Mouse (Mus musculus): ENCODE measurements around the gene Rpl13.

Gene Rpl13

DNA sequence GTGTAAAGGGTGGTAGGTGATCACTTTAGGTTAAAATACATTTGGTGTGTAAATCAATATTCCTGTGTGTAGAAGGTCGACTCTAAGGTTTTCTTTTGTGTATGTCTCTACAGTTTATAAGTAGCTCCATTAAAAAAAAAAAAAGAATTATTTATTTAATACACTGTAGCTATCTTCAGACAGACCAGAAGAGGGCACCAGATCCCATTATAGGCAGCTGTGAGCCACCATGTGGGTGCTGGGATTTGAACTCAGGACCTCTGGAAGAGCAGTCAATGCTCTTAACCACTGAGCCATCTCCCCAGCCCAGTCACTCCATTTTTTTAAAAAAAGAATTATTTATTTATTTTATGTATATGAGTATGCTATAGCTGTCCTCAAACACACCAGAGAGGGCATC, 5.9 kb downstream of the Rpl13 start:
- no peak for DNase-seq (ENCODE audit: low spot score)

DNA sequence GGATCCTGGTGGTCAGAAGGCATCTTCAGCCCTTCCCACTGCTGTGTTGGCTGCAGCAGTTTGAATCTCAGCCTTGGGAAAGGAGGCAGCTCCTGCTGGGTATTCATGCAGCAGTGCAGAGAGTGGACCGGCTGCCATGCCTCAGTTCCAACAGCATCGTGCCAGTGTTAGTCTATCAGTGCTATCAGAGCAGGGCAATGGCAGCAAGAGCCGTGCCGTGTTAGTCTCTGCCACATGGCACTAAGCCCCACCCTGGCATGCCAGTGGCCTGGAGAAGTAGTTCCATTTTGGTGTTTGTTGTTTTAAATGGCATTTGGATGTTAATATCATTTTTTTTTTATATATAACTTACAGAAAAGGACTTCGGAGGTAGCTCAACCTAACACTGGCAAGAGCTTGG, 6.8 kb downstream of the Rpl13 start:
- no peak for DNase-seq (ENCODE audit: low spot score)

DNA sequence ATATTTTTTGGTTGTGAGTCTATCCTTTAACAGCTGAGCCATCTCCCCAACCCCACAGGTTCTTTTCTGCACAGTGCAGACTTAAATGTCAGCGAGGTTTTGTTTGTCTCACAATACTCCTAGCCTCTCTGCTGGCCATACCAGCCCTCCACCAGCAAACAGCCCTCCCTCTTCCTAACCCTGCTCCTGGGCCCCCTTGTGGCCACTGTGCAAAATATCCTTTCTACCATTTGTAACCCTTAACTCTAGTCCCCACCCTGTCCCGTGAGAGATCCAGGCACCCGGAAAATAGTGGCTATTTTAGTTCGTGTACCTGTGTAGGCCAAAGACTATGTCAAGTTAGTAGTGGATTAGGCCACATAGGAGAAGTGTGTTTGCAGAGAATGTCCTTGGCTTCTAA, 8.5 kb downstream of the Rpl13 start:
- peak; percentile 47 for DNase-seq (ENCODE audit: low spot score)

DNA sequence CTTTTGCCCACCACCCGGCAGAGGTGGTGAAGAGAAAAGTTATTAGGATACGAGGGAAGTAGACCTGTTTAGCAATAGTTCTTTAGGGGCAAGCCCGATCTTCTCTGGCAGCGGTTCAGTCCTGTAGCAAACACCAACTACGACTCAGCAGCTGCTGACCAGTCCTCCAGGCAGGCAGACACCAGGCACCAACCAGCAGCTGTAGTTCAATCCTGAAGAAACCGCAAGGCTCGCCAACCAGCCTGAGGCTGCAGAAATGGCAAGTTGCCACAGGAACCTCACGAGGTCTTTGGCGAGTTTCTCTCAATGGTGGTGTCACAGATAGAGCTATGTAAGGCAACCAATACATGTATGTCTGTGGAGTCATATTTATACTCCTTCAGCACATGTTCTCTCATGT, 10.7 kb downstream of the Rpl13 start:
- peak; percentile 38 for DNase-seq (ENCODE audit: low spot score)

DNA sequence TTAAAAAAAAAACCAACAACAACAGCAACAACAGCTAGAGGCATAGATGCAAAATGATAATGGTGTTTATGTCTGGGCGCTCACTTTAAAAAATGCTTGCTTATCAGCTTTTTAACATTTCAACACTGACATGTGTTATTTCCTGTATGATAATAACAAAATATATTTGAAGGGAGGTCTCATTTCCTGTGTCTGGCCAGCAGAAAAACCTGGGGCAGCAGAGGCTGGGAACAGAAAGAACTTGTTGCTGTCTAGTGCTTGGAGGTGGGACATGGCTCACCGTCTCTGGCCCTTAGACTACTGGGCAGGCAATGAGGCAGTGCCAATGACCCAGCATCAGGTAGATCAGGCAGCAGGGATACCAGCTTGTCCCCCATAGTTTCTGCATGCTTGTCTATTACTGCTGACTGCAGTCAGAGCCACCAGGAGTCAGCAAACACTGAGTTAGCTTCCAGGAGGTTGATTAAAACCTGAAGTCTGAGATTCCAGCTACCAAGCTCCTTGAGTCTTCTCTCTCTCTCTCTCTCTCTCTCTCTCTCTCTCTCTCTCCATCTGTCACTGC, 11.8 kb downstream of the Rpl13 start:
- peak; percentile 33 for DNase-seq (ENCODE audit: low spot score)

DNA sequence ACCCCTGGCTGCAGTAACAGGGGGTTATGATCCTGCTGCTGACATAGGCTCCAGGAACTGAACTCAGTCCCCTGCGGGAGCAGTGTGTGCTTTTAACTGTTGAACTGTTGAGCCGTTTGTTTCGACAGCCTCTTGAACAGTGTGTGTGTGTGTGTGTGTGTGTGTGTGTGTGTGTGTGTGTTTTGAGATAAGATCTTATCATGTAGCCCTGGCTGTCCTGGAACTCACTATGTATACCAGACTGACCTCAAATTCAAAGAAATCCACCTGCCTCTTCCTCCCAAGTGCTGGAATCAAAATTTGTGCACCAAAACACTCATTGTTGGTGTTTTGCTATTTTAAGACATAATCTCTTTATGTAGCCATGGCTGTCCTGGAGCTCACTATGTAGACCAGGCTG, 12.5 kb downstream of the Rpl13 start:
- no peak for DNase-seq (ENCODE audit: low spot score)

DNA sequence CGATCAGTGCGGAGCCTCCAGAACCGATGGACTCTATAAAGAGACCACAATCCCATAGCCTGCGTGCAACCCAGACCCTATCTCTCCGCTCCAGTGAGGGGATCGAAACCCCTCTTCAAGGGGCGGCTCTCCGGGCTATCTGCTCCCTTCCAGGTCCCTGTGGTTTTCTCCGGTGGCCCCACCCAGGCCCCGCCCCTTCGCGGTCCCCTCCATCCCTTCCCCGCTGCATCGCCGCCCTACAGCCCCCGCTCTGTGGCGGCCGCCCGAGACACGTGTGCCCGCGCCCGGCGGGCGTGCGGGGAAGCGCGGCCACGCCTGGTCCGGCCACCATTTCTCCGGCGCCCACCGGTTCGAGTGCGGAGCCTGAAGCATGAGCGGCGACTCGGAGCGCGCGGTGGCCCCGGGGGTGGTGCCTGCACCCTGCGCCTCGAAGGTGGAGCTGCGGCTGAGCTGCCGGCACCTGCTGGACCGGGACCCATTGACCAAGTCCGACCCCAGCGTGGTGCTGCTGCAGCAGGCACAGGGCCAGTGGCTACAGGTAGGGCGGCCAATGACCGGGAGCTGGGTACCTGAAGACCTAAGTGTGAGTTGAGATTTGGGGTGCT, 15.1 kb downstream of the Rpl13 start, which contains the start of gene Cpne7:
TSS of gene Cpne7 (plus strand) at position 248 of the 605 bp plus-strand sequence.
- DNase-seq (ENCODE audit: low spot score): no peak

DNA sequence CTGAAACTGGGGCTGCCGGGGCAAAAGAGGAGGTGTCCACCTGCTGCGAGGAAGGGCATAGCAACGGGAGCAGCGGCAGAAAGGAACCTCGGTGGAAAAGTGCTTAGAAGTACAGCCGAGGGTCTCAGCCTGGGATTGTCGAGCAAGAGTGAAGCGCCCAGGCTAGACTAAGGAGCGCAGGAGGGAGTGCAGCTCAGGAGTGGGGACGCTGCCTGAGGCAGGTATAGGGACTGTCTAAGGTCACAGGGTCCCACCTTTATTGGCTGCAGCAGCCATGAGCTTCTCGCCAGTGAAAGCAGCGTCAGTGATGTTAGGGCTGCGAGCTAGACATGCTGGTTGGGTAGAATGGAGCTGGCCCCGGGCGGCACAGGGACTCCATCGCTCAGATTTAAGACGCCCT, 15.6 kb downstream of the Rpl13 start:
- DNase-seq (ENCODE audit: low spot score): no peak

DNA sequence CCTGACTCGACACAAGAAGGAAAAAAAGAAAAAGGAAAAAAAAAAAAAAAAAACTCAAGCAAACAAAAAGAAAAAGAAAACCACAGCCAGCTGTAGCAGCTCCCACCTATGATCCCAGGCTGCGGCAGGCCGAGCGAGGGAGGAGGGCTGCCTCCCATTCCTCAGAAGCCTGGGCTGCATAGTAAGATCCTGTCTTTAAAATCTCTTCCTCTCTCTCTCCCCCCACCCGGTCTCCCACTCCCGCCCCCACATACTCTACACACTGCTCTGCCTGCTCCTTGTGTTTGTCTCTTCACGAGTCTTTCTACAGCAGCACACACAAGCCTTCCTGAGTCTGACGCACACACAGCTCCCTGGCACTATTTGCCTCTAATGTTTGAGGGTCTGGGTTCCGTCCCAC, 19.9 kb downstream of the Rpl13 start:
- no peak for DNase-seq (ENCODE audit: low spot score)

DNA sequence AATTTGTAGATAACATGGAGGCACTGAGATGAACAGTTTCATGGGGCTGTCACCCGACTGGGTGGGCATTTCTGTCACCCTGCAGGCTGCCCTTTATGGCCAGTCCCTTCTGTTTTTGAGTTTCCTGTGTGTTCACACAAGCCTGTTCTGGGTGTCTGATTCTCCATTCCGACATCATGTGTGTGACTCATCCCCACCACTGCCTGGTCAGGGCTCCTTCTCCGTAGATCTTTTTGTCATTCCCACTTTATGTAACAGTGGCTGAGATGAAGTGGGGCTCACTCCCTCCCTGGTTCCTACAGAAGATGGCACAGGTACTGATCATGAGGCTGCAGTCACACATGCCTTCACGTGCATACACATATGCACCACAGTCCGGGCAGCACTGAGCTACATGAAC, 20.5 kb downstream of the Rpl13 start:
- DNase-seq (ENCODE audit: low spot score): no peak

DNA sequence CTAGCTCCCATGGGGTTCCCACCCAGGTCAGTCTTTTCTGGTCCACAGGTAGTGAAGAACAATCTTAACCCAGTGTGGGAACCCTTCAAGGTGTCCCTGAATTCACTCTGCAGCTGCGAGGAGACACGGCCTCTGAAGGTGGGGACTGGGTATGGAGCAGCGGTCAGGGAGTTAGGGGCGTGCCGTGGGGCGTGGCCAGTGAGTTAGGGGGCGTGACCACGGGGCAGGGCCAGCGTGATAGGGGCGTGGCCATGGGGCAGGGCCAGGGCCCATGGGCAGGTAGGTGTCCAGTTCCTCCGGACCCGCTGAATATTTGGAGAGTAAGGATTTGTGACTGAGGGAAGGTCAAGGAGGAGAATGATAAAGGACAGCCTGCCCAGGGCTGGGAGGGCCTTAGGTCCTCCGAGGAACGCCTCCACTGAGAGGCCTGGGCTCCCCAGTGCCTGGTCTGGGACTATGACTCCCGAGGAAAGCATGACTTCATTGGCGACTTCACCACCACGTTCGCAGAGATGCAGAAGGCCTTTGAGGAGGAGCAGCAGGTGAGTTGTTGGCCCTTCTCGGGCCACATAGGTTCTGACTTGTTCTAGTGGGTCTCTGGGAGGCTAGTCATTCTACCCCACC, 24.2 kb downstream of the Rpl13 start:
- DNase-seq (ENCODE audit: low spot score): no peak

DNA sequence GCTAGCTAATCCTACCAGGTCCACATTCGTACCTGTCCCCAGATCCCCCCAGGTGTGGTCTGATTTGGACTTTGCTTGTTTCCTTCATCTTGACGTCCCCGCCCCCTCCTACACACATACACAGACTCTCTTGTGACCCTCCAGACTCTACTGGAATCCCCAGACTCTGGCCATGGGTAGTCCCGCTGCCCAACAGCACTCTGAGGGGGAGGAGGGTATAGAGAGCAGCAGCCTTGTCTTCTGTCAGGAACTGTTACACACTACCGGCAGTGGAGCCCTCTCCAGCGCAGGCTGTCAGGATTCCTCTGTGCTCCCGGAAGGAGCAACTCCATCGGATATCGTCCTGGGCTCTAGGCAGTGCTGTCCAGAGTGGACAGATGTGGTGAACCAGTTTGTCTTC, 28.9 kb downstream of the Rpl13 start:
- no peak for DNase-seq (ENCODE audit: low spot score)

DNA sequence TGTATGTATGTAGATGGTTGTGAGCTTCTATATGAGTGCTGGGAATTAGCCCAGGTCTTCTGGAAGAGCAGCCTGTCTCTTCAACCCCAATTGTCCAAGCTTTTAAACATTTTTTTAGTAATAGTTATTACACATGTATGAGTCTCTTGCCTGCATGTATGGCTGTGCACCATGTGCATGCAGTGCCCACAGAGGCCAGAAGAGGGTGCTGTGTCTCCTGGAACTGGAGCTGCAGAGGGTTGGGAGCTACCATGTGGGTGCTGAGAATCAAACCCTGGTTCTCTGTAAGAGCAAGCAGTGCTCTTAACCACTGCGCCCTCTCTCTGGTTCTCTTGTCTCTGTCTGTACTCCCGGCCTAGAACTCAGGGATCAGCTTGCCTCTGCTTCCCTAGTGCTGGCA, 30.8 kb downstream of the Rpl13 start:
- DNase-seq (ENCODE audit: low spot score): no peak

DNA sequence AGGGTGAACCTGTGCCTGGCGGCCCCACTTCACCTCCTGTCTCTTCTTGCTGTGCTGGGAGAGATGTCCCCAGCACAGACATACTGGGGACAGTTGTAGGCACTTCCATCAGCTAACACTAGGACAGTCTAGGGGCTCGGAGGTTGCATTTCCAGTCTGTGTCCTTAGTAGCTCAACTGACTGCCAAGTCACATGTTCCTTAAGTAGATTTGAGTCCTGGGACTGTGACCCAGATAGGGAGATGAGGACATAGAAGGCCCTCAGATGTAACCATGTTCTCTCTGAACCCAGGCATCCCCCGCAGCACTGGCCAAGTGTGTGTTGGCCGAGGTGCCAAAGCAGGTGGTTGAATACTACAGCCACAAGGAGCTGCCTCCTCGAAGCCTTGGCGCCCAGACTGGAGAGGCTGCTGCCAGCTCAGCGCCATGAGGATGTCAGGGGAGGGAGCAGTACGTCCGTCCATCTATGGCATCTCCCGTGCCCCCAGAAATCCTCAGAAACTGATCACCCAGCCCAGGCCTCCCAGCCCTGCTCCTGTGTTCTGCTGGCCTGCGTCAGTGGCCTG, 32.1 kb downstream of the Rpl13 start:
- no peak for DNase-seq (ENCODE audit: low spot score)

DNA sequence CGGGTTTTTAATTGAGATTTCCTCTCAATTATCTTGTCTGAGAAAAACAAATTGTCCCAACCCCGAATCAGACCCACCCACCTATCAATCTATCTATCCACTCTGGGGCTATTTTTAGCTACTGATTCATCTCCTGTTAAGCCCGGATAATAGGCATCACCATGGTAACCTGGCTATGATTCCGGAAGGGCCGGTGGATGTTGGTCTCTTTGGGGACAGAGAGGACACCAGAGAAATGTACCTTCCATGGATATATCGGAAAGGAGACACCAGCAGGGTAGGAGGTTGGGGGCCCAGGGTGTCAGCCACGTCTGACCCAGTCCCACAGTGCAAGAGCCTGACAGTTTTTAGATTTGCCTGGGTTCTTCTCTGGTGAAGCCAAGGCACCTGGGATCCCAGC, 33.3 kb downstream of the Rpl13 start:
- no peak for DNase-seq (ENCODE audit: low spot score)

DNA sequence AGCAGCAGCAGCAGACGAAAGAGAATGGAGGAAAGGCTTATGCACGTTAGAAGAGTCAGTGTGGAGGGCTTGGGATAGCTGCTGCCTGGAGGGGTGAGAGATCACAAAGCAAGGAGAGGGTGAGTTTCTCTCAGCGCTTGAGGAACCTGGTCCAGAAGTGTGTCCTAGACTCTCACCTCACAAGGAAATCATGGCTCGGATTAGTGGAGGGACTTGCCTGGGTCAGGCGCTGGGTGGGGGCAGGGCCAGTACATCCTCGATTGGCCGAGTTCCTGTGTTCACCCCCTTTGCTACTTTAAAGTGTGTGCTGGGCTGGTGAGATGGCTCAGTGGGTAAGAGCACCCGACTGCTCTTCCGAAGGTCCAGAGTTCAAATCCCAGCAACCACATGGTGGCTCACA, 33.7 kb downstream of the Rpl13 start:
- DNase-seq (ENCODE audit: low spot score): no peak

DNA sequence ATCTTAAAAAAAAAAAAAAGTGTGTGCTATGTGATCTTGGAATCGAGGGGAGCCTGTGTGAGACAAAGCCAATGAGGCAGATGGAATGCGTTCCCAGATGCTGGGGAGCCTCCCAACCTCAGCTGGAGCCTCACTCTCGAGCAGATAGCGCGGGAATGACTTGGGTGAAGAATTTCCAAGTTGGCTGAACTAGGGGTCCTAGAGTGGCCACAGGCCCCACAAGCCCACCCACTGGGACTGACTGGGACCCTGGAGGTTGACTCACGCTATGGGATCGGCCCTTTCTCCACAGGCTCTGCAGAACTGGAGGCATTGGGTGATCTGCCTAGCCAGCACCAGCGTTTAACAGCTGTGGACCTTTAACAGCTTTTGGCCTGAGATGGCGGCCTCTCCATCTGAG, 34.1 kb downstream of the Rpl13 start:
- no peak for DNase-seq (ENCODE audit: low spot score)

DNA sequence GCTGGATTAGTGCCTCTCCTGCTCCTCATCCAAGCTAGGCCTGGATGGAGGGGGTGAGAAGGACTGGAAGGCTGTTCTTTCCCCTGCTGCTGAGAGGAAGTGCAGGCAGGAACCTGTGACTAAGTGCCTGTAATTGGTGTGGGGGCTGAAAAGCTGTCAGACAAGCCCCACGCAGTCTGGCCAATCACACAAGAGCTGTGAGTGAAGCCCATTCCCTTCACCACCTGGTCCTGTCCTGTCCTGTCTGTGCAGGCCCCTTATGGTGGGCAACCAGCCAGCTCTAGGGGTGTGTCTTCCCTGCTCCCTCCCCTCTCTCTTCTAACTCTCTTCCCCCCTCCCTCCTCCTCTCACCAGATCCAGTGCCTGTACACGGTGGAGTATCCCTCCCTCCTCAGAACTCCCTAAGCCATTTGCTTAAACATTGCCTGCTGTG, 35.5 kb downstream of the Rpl13 start:
- DNase-seq (ENCODE audit: low spot score): peak; percentile 41

DNA sequence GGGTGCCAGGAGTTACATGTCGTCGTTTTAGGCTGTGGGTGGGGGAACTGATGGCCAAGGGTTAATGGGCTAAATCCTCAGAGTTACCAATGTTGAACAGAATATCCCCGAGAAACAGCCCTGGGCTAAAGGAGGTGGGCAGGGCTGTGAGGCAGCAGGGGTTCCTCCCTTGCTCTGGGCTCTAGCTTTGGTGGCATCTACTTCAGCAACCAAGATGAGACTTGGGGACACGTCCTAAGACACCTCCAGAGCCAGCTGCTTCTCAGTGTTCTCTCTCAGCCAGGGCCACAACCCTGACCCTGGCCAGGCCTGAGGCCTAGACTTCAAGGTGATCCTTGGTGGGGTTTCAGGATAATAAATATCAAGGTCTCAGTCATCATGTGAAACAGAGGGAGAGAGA, 36.6 kb downstream of the Rpl13 start:
- no peak for DNase-seq (ENCODE audit: low spot score)

DNA sequence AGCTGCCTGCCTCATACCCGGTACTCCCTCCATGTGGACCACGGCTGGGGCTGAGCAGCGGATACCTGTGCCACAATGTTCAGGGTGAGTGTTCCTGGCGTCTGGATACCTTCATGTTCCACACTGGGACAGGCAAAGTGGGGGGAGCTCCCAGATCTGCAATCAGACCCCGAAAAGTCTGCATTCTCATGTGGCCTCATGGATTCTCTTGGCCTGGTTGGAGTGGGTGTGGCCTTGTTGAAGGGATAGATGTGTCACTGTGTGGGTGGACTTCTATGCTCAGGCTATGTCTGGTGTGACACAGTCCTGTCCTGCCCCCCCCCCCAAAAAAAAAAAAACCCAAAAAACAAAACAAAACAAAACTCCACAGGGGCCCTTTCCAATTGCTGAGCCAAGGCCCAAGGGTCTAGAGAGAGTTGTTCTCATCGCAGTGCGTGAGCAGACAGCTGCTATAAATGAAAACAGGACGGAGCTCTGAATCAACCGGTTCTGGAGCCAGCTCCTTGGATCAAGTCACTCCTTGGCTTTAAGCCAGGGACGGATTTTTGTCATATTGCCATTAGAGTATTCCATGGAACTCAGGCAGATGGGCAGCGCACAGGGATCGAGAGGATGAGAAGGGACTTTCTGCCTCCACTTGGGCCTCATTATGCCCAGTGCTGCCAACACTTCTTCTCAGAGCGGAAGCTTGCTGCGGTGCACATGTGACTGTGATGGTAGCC, 39.8 kb downstream of the Rpl13 start:
- DNase-seq (ENCODE audit: low spot score): peak; percentile 99

DNA sequence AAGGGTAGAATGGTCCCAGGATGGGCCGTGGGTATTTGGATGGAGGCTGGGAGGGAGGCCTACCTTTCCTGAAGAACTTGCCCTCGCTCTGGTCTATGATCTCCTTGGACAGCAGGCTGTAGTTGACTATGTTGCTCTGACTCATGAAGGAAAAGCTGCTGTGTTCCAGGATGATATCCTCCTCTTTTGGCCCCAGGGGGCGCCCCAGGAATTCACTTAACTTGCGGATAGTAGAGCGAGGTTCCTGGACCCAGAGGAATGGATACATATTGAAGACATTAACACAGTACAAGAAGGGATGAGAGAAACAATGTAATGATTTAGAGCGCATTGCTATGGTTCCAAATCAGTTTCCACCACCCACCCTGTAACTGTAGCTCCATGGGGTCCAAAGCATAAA, 43.1 kb downstream of the Rpl13 start:
- peak; percentile 76 for DNase-seq (ENCODE audit: low spot score)

DNA sequence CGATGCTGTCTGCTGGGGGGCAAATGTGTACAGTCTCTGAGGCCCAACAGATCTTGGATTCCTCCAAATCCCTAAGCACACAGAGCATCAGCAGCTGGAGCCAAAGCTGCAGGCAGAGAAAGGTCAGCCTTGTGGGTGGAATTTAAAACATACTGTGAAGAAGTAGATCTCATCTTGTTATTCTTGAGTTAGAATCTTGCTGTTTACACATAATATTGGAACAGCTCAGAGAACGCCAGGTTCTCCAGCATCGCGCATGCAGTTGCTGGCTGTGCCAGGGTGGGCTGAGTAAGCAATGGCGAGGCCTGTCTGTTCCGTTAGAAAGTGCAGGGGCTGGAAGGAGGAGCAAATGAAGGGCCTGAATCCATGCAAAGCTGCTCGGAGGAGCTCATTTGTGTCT, 44.2 kb downstream of the Rpl13 start:
- peak; percentile 32 for DNase-seq (ENCODE audit: low spot score)

DNA sequence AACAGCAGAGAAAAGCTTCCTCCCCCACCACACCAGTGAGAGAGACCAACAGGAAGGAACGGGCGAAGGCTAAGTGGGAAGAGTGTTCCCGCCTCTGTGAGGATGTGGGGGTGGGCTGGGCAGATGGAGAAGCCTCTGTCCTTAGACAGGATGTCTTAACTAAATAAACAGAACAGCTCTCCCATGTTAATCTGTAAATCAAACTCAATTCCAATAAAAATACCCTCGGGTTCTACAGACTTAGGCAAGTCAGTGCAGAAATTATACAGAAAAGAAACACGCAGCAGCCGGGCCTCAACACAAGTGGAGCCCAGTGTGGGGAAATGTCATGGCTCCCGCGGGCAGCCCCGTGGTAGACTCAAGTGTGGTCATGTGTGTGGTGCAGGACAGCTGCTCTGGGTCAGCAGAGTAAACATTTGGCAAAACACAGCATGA, 48.6 kb downstream of the Rpl13 start:
- peak; percentile 54 for DNase-seq (ENCODE audit: low spot score)

Measured in adipocyte (in vitro differentiated cells).